Mouse (Mus musculus) heart, adult 2 months (tissue): Measurements from ENCODE around the gene Cdpf1. TPM values are rescaled to one million over a fixed set of nuclear protein-coding genes. Genes with fewer than 3 reads are reported as not detected.

ENCODE experiments used
- DNase-seq, 2 experiments: peaks; one replicate each; pipeline ENCODE4 v3.0.0; 2021
- H3K27ac ChIP-seq: fragments of 200-600 bp; 2 replicates; pipeline ENCODE4 v1.8.1; 2022
- H3K27me3 ChIP-seq: fragments of 200-500 bp; 2 replicates; pipeline ENCODE4 v1.6.1; 2012; ENCODE audit warnings: mild to moderate bottlenecking, low read length, inconsistent platforms, mixed read lengths; ENCODE audit not compliant: control insufficient read depth, insufficient read depth
- H3K36me3 ChIP-seq: fragments of 200-500 bp; 2 replicates; pipeline ENCODE4 v1.6.1; 2012; ENCODE audit warnings: low read length, inconsistent platforms; ENCODE audit not compliant: control insufficient read depth, insufficient read depth
- H3K4me1 ChIP-seq: fragments of 200-500 bp; 2 replicates; pipeline ENCODE4 v1.6.1; 2011; ENCODE audit warnings: low read length; ENCODE audit not compliant: control insufficient read depth, insufficient read depth
- H3K4me3 ChIP-seq: fragments of 200-600 bp; 2 replicates; pipeline ENCODE4 v1.8.1; 2022
- H3K79me2 ChIP-seq: fragments of 200-500 bp; replicated peaks from 2 replicates; pipeline ENCODE4 v1.6.1; 2012; ENCODE audit warnings: mild to moderate bottlenecking, inconsistent platforms, low read length, moderate library complexity, mixed read lengths; ENCODE audit not compliant: control insufficient read depth, insufficient read depth
- H3K9ac ChIP-seq: fragments of 200-500 bp; 2 replicates; pipeline ENCODE4 v1.6.1; 2012; ENCODE audit warnings: low read depth, mild to moderate bottlenecking, control low read depth, inconsistent platforms, low read length, mixed read lengths
- CTCF ChIP-seq: fragments of 200-600 bp; IDR thresholded peaks from 2 replicates; pipeline ENCODE4 v1.8.1; 2022; ENCODE audit warnings: antibody characterized with exemption, mild to moderate bottlenecking, moderate library complexity
- EP300 ChIP-seq: fragments of 200-500 bp; IDR thresholded peaks from 2 replicates; pipeline ENCODE4 v1.6.1; 2011; ENCODE audit warnings: low read depth, low read length, control low read depth; ENCODE audit not compliant: insufficient read depth
- POLR2A ChIP-seq: fragments of 200-500 bp; IDR thresholded peaks from 2 replicates; pipeline ENCODE4 v1.6.1; 2011; ENCODE audit warnings: mild to moderate bottlenecking, low read depth, low read length, control low read depth; ENCODE audit not compliant: insufficient read depth
- WGBS: fragments of 180-500 bp; shearing (Covaris S2); methylation state at CpG from one replicate; pipeline ENCODE4 v1.1.7; 2018; 5-methylcytosine and 5-hydroxymethylcytosine counted together
- intact Hi-C: fragments of 180-260 bp; cut with DNase I; formaldehyde crosslinking; loops from one replicate; pipeline ENCODE4 v1.15.1; 2025
- polyA plus RNA-seq: library from polyadenylated mRNA; depleted of rRNA; stranded (reverse); fragments of >200 nt; gene quantifications from 2 replicates; pipeline ENCODE4 v1.2.3, GENCODE M21; 2012
- total RNA-seq, 2 experiments: library from RNA; stranded (reverse); gene quantifications; 2 replicates each; pipeline ENCODE4 v1.2.3; 2021

Cdpf1 gene
- total and polyA plus RNA-seq, 3 experiments = 31.6 to 42.6 (median 37.3) TPM

DNA sequence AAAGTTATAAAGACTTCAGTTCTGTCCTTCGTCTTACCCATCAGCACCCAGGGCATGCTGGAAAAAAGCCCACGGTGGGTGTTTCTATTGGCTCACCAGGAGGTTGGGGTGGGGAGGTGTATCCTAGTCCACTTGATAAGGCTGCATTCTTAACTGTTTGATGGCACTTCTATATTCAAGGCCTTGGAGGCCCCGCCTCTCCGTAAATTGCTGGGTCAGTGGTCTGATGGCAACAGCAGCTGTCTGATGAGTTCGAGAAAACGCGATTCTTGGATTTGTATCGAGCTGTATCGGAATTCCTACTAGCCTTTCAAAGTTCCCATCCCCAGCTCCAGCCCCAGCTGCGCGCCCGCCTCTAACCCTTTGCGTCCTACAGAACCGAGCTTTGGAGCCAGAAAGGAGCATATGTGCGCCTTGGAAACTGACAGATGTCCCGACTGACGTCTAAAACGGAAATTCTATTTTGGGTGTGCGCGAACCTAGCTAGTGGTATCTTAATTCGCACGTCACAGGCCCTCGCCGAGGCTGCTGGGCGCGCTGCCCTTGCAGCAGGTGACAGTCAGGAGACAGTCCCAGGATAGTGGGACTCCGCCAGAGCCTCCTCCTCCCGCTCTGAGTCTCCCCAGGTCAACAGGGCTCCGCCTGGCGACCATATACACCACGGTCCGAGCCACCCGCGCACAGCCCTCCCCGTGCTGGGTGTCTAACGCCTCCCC lies 533 bp downstream of the Cdpf1 start:
- Histone ChIP-seq H3K4me1 (peaks cover 3% of the 10 kb centered on the region), H3K9ac (peak overlapping the region; percentile 78), H3K79me2 (no peaks in the 10 kb centered on the region), H3K27me3 (no peaks in the 10 kb centered on the region), H3K36me3 (no peaks in the 10 kb centered on the region), H3K4me3 (peak overlapping the region; percentile 78), H3K27ac (peak overlapping the region; percentile 97)
- WGBS = 2% methylated on average over 36 of the region's 36 CpGs
- DNase-seq = peak; percentile 88 to 91
- intact Hi-C loops = loop anchor here (1.0 to 5.0 kb wide), 6 partner anchors 21 to 199 kb away; partner anchors contain the start of genes Gtse1, Trmu and Ttc38
- peak; percentile 91 for TF ChIP-seq EP300
- peak; percentile 52 for TF ChIP-seq CTCF
- TF ChIP-seq POLR2A = no peak; the same call in 1 of the 2 replicates

DNA sequence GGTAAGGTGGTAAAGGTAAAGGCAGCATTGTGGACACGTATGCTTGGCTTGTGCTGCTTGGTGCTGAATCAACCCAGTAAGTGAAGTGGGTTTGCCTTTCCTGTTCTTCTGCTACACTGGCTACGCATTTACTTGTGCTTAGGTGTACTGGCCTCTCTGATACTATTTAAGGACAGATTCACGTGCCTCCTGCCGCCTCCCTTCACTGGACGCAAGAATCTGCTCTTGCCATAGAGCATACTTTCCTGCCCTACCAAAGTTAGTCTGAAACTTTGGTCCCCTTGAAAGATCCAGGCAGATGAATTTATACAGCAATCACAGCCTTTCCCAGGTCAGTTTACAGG lies 1.1 kb downstream of the Cdpf1 start:
- Histone ChIP-seq H3K36me3 (no peaks in the 10 kb centered on the region), H3K27ac (peak overlapping the region; percentile 97), H3K27me3 (no peaks in the 10 kb centered on the region), H3K4me1 (peaks cover 3% of the 10 kb centered on the region), H3K4me3 (peak overlapping the region; percentile 78), H3K9ac (peak overlapping the region; percentile 78), H3K79me2 (no peaks in the 10 kb centered on the region)
- WGBS = 54% methylated on average over 5 of the region's 5 CpGs
- TF ChIP-seq POLR2A (0 out of 2 replicates have a peak, but pooled peaks have one; percentile 34), CTCF (no peak)
- no peak for DNase-seq
- intact Hi-C loops = loop anchor here (2.0 to 5.0 kb wide), 4 partner anchors 68 to 198 kb away; partner anchors contain the start of gene Trmu

GRCm38 (mm10) chr15:85809091-85809490 lies 2.4 kb downstream of the Cdpf1 start:
- Histone ChIP-seq H3K27ac (peak overlapping the region; percentile 55), H3K9ac (no peak overlapping the region; the same call in 1 of the 2 replicates)

DNA sequence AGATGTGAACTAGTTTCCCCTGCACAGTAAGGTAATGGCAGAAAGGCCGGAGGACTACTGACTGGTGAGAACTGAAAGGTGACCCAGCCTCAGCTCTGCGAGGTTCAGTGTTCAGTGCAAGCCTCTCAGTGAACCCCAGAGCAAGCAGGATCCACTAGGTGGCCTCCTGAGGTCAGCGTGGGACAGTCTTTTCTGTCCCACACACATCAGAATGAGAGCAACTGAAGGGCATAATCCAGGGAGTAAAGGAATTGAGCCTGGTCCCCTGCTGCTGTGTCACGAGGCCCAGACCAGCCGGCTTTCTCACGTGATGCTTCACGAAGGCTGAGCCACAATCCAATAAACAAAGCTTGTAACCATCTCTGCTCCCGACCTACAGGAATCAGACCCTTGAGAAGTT lies 3.1 kb downstream of the Cdpf1 start:
- H3K27me3 ChIP-seq = no peaks in the 10 kb centered on the region
- 56% methylated on average over 8 of the region's 8 CpGs for WGBS
- H3K79me2 ChIP-seq = no peaks in the 10 kb centered on the region
- intact Hi-C loops = no loop called here
- peaks cover 3% of the 10 kb centered on the region for H3K4me1 ChIP-seq
- H3K27ac ChIP-seq = peak overlapping the region; percentile 55
- no peak overlapping the region for H3K4me3 ChIP-seq
- no peaks in the 10 kb centered on the region for H3K36me3 ChIP-seq
- TF ChIP-seq EP300 (peak; percentile 55; the same call in 1 of the 2 replicates), POLR2A (no peak), CTCF (peak; percentile 39)
- DNase-seq = peak in 1 of 2 experiments; percentile 33
- H3K9ac ChIP-seq = no peak overlapping the region

More at GRCm38 (mm10) chr15:85809091-85809490, 2.4 kb downstream of the Cdpf1 start:
- Histone ChIP-seq H3K27me3 (no peaks in the 10 kb centered on the region), H3K79me2 (no peaks in the 10 kb centered on the region), H3K4me3 (no peak overlapping the region), H3K36me3 (no peaks in the 10 kb centered on the region), H3K4me1 (peaks cover 3% of the 10 kb centered on the region)
- TF ChIP-seq EP300 = no peak
- no peak for TF ChIP-seq POLR2A
- no peak for TF ChIP-seq CTCF
- no peak for DNase-seq
- WGBS = 85% methylated on average over 12 of the region's 12 CpGs
- intact Hi-C loops = no loop called here

DNA sequence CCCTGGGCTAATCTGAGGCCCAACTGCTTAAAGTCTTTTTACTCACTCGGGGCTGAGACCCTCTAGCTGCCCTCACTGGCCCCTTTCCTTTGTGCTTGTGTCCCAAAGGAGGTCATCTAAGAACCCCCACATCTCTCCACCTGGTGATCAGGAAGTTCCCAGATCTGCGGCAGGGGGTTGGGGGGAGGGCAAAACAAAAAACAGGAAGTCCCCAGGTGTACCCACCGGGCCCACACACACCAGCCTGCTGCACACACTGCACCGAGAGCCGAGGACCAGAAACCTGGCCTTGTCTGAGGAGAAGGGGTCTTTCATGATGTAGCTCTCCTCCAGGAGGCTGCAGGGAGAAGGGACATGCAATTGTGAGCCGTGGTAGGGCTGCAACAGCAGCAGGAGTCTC lies 3.5 kb downstream of the Cdpf1 start:
- Histone ChIP-seq H3K4me1 (peaks cover 3% of the 10 kb centered on the region), H3K36me3 (no peaks in the 10 kb centered on the region), H3K79me2 (no peaks in the 10 kb centered on the region), H3K27ac (peak overlapping the region; percentile 55), H3K9ac (no peak overlapping the region), H3K27me3 (no peaks in the 10 kb centered on the region), H3K4me3 (no peak overlapping the region)
- TF ChIP-seq POLR2A (no peak), EP300 (no peak), CTCF (no peak)
- 78% methylated on average over 6 of the region's 6 CpGs for WGBS
- intact Hi-C loops = no loop called here
- DNase-seq = no peak

DNA sequence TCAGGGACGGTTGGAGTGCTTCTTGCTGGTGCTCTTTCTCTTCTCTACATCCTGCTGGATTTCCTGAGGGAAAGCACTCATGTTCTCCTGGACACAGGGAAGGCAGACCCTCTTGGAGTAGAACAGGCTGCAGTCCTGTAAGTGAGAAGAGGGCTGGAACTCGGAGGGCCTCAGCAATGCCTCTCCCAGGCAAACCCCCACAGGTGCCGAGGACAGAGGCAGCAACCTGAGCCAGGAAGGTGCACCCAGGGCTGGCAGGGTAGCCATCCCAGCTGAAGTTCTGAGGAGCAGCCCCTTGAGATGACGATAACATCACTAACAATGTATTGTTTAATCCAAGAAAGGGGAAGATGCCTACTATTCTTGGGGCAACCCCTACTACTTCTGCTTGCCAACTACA lies 4.1 kb downstream of the Cdpf1 start:
- intact Hi-C loops = no loop called here
- Histone ChIP-seq H3K36me3 (no peaks in the 10 kb centered on the region), H3K9ac (no peak overlapping the region), H3K27me3 (no peaks in the 10 kb centered on the region), H3K4me3 (no peak overlapping the region), H3K27ac (no peak overlapping the region), H3K4me1 (peaks cover 3% of the 10 kb centered on the region), H3K79me2 (no peaks in the 10 kb centered on the region)
- no peak for DNase-seq
- WGBS = 83% methylated on average over 4 of the region's 4 CpGs
- no peak for TF ChIP-seq CTCF
- TF ChIP-seq POLR2A = no peak
- TF ChIP-seq EP300 = no peak
